Mouse (Mus musculus) urinary bladder, postnatal 14 days (tissue): ENCODE results near the gene Tctex1d2.

Experiments used
- DNase-seq: peaks from one replicate; pipeline ENCODE4 v3.0.0; 2021; ENCODE audit warnings: low spot score

Gene Tctex1d2

DNA sequence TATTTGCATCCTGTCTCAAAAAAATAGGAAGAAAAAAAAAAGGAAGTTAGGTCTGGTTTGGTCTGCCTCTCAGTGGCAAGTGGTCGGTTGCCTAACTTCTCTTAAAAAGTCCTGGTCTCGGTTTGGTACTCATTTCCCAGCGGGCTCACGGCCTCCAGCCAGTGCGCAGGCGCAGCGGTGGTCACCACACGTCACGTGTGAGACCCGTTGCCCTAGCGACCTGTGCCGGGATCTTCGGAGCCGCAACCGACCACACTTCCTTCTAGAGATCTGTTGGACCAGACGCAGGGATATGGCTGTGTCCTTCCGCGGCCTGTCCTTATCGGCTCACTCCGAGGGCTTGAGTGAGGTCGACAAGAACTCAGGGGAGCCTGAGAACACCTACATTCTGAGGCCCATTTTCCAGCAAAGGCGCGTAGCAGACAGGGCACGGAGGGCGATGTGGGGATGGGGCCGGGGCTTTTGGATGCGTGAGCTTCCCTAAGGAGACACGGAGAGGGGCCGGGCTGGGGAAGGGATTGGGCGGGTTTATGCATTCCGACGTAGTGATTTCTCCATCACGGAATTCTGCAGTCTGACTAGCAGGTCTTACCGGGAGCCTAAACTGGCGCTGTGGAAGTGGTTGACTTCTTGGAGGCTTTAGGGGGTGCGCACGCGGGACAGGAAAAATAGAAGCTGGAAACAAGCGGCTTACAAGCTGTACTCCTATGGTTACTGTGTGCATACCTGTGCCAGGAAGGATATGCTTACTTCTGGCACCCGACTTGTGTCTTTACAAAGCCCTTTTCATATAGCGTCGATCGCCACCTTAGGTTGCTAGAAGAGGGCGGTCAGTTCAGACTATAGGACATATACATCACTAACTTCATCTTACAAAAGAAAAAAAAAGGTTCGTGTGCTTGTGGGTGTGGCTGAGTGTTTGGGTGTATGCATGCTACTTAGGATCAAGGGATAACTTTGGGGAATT lies at the start of gene Tctex1d2:
Tctex1d2 (plus strand) TSS at position 186 of the 967 bp plus-strand sequence.
- peak; percentile 95 for DNase-seq

DNA sequence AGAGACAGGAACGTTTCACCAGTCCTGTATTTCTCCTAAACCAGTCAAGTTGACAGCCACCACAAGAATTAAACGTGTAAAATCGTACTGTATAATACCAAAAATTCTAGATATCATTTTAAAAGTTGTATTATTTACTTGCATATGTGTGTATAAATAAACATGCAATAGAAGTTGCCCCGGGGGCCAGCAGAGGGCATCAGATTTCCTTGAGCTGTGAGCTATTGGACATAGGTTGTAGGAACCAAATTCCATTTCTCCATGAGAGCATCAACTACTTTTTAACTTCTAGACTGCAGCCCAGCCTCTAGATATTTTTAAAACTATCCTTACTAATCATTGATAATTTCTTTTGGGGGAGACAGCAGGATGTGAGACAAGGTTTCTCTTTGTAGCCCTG lies 48.2 kb upstream of the Tctex1d2 start:
- peak; percentile 42 for DNase-seq

DNA sequence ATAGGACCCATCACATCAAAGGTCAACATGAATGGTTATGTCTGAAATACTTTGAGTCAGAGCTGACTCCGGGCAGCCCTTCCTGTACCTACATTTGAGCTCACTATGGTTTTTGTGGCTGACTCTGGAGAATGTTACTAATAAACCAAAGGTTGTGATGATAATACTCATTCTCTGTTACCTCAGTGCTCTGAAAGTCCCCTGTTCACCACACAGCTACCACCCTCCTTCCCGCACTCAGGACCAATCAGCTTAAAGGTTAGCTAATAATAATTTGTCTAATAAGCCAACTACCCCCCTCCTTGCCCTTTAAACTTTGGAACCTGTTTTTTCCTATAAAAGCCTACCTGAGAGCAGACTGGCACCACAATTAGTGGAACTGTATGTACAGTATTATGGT lies 39.9 kb upstream of the Tctex1d2 start:
- no peak for DNase-seq

DNA sequence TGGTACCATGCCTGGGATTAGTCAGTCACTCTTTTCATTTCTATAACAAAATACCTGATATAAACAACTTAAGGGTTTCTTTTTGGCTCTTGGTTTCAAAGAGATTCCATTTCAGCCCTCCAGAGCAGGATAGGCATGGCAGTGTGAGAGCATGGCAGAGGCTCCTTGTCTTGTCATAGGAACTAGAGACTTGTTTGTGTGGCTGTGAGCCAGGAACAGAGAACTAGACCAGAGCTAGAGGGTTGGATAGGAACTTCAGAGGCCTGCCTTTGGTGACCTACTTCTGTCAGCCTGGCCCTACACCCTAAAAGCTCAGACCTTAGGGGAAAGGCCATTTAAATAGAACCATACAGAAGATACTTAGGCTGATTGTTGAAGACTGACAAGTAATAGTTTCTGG lies 36.6 kb upstream of the Tctex1d2 start:
- no peak for DNase-seq

DNA sequence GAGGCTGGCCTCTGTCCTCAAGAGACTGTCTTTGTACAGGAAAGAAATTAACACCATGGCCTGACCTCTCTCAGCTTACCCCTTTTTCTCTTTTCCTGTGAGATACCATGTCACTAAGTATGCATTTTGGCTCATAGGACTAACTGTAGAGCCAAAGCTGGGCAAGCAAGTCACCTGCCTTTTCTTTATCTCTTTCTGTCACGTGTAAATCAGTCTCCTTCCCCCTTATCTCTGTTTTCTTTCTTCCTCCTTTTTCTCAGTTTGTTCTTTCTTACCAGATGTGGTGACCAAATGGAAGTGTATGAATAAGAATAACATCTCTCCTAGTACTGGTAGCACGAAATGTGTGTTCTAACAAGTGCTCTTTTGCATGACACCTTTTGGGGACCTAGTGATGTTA lies 34.6 kb upstream of the Tctex1d2 start:
- no peak for DNase-seq

DNA sequence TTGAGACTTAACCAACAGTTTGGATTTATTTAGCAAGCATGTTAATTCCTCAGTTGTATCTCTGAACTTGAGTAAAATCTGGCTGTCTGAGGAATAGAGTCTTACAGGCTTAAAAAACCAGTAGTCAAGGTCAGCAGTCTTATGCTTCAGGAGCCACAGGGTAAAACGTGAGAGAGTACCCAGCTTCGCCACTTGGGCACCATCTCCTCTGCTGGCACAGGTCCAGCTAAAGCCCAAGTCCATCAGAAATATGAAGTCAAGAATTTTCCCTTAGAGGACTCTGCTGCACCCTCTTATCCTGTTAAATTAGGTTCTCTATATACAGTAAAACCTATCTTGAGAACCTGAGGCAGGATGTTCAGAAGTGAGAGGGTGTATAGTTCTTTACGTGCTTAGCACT lies 32.7 kb upstream of the Tctex1d2 start:
- no peak for DNase-seq

DNA sequence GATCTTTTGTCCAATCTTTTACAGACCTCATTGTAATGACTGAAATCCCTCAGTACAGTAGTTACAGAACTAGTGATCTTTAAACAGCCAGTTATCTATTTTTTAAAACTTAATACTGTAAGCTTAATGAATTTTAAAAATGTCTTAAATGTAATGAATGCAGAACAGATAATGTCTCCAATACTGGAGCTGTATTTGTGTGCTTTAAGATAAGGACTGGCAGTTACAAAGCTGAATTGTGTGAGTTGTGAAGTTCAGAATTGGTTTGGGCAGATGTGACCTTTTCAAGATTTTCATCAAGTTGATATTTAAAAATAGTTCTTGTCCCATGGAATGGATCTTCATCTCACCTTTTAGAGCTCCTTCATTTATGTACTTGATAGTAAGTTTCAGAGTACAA lies 30.5 kb upstream of the Tctex1d2 start:
- no peak for DNase-seq

DNA sequence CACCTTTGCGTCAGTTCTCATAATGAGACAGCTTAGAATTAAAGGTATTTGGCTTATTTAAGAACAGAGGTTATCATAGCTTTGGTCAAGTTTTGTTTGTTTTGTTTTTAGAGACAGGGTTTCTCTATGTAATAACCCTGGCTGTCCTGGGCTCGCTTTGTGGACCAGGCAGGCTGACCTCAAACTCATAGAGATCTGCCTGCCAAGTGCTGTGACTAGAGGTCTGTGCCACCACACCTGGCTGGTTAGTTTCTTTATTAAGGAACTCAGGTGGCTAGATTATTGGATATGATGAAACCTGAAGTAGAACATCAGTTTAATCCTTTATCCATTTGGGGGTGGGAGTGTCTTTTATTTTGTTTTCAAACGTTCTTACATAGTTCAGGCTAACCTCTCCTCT lies 29.7 kb upstream of the Tctex1d2 start:
- no peak for DNase-seq

DNA sequence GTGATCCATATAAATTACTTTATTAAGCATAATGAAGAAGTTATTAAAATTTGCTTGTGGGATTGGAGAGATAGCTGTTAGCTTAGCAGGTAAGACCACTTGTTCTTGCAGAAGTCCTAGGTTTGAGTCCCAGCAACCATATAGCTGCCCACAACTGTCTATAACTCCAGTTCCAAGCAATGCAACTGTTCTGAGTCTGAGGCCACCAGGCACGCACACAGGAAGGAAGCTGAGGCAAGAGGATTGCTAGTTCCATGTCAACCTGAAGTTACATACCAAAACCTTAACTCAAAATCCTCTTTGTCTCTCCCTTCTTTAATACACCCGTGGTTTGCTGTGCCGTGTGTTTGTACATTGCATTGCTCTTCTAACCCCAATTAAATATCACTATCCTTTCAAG lies 28.6 kb upstream of the Tctex1d2 start:
- DNase-seq = no peak

DNA sequence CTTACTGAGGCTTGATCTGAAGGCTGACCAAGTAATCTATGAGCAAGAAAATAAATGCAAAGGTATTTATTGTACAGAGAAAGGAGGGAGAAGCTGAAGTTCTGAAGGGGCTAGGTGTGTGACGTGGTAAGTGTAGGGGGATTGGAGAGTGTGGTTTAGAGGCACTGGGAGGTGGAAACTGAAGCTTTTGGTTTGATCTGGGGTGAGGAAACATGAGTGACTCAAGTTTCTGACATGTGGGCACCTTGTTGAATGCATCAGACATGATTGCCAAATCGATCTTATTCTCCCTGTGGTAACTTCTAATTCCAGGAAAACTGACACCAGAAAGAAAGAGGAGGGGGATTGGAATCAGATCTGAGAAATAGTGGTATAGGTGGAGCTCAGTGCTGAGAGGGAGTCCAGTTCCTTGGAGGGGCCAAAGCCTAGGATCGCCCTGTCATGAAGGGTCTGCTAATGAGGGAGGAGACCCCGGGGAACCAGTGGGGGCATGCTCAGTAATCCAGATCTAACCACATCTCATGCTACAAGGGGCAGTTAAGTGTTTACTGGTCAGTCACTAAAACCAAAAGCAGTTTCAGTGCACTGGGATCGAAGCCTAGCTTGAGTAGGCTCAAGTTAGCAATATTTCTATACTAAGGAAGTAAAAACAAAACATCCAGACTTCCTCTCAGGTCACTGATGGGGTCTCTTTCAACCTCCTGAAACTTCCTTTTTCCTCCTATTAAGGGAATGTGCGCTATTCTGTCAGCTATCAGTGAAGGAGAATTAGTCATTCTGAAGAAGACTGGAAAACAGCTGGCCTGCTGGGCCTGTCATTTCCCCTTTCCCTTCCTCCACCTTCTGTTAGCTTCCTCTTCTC lies 23.6 kb upstream of the Tctex1d2 start:
- no peak for DNase-seq

DNA sequence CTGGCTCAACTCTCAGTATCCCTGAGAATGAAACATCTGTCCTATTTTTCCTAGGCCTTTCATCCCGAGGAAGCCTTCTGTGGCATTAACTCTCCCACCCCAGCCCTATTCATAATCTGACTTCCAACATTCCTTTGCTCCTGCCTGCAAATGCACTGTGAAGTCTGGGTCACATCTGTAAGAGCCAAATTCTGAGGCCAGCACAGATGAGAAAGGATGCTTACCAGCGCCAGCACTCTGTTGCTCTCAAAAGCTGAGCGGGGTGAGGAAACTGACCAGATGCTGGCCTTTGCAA lies 23.0 kb upstream of the Tctex1d2 start:
- DNase-seq = no peak

DNA sequence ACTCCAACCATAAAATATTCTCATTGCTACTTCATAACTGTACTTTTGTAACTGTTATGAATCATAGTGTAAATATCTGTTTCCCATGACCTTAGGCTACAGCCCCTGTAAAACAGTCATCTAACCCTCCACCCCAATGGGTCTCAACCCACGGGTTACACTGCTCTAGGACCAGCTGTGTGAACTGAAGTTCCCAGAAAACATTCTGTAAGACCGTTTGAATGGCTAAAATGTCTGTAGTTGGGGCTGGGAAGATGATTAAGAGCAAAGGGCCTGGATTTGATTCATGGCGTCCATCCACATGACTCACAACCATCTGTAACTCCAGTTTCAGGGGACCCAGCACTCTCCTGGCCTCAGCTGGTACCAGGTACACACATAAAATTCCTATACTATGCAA lies 21.3 kb upstream of the Tctex1d2 start:
- DNase-seq = no peak

DNA sequence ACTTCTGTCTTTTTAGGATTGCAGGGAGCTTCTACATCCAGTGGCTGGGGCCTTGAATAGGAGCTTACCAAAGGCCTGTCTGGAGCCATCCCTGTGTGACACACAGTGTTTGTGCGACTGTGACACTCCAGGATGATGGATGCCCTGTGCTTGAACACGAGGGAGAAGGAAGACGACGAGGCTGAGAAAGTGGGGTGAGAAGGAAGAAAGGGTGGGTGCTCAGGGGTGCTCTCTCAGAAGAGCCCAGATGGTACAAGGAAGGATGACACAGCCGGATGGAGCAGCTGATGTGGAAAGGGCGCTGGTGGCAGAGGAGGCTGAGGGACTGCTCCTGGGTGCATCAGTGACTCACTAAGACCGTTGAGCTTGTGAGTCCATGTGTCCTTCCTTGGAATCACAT lies 19.2 kb upstream of the Tctex1d2 start, which contains the start of gene Tm4sf19:
Tm4sf19 (plus strand) TSS at position 240 of the 400 bp plus-strand sequence.
- DNase-seq = no peak

DNA sequence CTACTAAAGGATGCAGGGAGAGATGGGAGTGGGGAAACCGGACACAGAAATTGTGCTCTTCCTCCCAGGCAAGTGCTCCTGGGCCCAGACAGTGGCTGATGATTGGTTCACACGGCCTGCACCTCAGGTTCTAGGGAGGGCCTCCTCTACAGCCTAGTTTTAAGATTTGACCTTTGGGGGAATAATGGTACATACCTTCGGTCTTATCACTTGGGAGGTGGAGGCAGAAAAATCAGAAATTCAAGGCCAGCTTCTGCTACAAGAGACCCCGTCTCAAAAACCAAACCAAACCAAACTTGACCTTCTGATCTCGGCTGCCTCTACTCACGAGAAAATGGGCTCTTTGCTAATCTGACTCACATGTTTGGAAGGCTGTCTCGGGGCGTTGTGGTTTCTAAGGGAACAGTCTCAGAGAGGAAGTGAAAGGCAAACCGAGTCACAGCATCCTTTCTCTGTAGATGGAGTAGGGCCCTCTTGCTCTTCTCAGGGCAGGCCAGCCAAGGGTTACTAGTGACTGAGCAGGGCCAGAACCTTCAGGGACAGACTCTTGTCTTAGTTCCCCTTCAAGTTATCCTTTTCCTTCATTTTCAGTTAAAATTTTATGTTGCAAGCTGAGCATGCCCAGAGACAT lies 18.1 kb upstream of the Tctex1d2 start:
- DNase-seq = no peak

DNA sequence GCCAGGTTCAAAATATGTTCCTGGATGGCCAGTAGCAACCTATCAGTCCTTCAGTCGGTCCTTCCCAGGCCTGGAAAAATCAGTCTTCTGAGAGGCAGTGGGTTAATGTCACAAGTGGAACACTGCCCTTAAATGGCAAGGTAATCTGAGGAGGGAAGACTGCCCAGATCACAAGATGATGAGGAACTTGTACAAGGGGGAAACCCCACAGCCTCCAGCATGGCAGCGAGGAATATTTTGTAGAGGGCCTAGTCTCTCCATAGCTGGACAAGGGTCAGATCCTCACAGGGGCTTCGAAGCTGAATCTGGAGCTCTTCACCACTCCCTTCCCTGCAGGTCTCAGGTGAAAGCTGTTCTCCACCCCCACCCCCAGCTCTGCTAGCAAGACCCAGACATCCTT lies 16.7 kb upstream of the Tctex1d2 start:
- DNase-seq = no peak

DNA sequence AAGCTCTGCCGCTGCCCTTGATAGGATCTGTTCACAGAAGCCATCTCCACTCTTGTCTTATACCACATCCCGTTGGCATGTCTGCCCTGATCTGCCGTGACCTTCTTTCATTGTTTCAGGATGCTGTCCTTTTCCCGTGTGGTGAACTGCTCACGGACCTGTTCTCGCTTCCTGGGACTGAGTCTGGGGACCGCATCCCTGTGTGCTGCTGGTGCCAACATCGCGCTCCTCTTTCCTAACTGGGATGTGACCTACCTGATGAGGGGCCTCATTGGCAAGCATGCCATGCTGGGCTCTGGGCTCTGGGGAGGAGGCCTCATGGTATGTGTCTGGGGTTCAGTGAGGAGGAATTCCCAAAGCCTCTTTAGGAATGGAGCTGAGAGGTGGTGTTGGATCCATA lies 13.8 kb upstream of the Tctex1d2 start:
- DNase-seq = no peak

DNA sequence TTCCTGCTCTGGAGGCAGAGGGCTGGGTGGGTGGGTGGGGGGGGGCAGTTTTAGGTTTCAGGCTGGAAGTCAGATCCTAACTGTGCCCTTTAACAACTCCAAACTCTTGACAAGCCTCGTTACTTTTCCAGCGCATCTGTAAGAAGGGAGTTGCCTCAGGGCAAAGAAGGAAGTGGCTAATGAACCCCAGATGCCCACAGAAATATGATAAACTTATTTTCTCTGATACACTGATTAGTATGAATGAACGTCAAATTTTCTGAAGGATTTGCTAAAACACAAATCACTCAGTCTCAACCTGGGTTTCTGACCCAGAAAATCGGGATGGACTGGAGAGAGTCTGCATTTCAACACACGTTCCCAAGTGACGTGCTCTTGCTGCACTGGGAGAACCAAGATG lies 12.8 kb upstream of the Tctex1d2 start:
- no peak for DNase-seq

DNA sequence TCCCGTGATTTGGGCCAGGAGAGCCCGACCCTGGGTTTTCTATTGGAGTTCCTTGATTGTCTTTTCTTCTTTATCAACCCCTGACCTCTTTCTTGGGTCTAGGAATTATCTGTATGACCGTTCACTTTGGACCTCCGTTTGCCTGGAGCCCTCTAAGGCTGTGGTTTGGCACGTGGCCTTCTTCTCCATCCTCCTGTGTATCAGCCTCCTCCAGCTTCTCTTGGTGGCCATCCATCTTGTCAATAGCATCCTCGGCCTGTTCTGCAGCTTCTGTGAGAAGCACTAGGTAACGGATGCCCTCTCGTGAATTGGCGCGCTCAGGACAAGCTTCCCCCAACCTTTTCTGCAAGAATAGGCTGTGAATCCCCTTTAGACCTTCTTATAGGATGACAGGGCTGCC lies 11.8 kb upstream of the Tctex1d2 start:
- no peak for DNase-seq

DNA sequence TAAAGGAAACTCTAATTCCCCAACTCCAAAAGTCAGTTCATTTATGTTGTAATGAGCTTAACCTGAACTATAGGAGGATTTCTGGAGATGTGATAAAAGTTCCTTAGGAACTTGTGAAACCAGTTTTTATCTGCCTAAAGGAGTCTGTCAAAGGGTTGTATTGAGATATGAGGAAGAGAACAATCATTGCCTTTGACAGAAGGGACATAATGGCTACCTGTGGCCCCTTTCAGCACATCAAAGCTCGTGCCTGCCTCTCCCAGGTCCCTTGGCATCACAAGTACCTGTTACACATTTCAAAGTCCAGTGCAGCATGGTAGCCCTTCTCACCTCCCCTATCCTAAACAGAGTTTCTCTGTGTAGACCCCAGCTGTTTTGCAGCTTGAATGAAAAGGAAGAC lies 2.0 kb upstream of the Tctex1d2 start:
- no peak for DNase-seq

DNA sequence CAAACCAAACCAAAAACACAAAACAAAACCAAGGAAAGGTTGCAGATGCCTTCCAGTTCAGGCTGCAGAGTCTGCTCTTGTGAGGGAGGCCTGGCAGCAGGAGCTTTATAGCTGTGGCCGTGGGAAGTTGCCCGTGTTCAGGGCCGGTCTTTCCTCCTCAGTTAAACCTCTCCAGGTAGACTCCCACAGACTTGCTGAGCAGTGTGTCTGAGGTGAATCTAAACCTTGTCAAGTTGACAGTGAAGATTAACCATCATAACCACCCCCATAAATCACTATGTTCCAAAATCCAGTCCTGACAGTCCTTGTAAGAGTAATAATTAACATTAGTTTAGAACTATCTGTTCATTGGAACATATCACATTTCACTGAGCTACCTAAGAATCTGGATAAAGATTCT lies 8.0 kb downstream of the Tctex1d2 start:
- DNase-seq = no peak

DNA sequence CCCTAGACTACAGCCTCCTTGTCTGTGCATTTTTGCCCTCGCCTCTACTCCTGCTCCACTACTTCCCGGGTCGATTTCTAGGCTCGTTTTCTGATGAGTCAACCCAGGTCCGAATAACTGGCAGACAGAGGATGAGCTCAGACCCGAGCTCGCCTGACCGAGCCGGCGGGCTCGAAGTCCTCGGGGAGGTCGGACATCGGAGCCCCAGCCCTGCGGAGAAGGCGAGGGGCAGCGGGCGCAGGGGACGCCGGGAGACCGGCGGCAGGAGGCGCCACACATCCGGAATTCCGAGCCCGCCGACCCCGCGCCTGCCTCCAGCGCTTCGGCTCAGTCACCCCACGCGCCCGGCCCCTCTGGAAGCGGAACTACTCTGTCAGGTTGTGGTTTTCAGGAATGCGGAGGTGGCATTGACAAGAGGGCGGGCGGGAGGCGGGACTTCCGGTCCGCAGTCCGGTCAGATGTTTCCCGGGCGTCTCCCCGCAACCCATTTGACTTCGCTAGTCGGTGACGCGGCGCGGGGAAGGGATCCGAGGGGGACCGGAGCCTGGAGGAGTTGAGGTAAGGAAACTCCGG lies 11.1 kb downstream of the Tctex1d2 start, which contains the start of gene Pcyt1a:
Pcyt1a (plus strand) TSS at position 448 of the 573 bp plus-strand sequence.
- peak; percentile 89 for DNase-seq

DNA sequence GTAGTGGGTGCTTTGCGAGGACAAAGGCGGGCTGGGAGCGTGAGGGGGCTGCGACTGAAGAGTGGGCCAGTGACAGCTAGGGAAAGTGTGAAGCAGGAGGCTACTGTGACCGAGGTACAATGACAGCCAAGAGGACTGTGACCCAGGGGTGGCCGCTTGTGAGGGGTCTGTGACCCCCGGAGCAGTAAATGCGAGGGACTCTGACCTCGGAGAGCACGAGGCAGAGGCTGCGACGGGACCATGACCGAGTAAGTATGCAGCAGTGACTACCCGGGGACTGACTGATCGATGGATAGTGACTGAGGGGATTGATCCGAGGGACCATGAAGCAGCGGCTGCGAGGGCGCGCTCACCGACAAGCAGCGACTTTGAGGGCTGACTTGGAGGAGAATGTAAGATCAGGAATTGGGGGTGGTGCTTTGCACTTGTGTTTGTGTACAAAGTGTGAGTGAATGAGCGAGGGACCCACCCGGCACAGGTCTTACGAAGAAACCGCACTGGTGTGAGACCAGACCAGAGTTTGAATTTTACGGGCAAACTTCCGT lies 11.6 kb downstream of the Tctex1d2 start:
- DNase-seq = no peak
